Mouse (Mus musculus) kidney, adult 18-20 months (tissue): ENCODE measurements around the gene Gm20822.
"Not testable (repeated sequence)": the region's sequence is repeated elsewhere in the genome, so short reads cannot be mapped to it uniquely, and the experiment has no call there.

ENCODE experiments used
- DNase-seq: peaks from one replicate; pipeline ENCODE4 v3.0.0; 2021

Gene Gm20822

DNA sequence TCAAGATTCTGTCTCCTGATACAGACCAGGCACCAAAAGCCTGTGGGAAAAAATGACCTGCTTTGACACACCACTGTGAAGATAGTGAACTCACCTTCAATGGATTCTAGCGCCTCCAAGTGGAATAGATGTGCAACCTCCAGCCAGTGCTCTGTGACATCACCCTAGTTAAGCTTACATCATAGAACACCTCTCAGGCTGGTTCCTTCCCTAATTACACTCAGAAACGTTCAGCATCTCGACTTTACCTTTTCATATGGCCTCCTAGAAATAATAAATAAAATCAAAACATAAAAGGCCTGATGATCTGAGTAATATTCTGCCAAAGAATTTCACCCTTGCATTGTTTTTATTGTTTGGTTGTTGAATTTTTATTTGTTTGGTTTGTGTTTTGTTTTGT, at the start of gene Gm20822:
Gm20822 (minus strand) TSS at position 101 of the 400 bp plus-strand sequence.
- not testable (repeated sequence) for DNase-seq
